Mouse (Mus musculus): ENCODE data around the gene Unc93a.
"Not testable (repeated sequence)": the region's sequence is repeated elsewhere in the genome, so short reads cannot be mapped to it uniquely, and the experiment has no call there.

DNA sequence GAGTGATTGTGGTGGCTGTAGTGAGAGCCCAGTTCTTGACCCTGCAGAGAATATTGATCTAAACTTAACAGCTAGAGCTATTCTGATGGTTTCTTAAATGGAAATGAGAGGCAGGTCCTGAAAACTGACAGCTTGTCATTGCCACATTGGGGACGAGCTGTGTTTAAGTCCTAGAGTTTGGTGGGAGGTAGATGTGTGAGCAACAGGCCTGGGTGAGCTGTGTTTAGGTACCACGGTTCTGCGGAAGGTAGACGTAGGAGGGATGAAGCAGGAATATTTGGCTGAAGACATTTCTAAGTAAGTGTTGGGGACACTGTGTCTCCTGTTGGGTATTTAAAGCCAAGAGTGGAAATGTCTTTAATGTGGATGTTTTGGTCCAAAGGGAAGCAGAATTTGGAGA lies 47.4 kb upstream of the Unc93a start:
- TF ChIP-seq CTCF, EP300 (IDR thresholded peaks at IDR 0.05; ENCODE audit: low read depth): not testable (repeated sequence)
